Mouse (Mus musculus) forebrain, embryonic 12.5 days (tissue): ENCODE measurements at regions not wholly inside any gene's neighbourhood (a gene's known extent, or its start where the extent isn't known, plus 50 kb on each side); places are given as distances from the start of the nearest gene placed in this dataset.
A peak's percentile ranks its signal among the peaks of the same experiment; 100 is the strongest.
"Not testable (repeated sequence)": the region's sequence is repeated elsewhere in the genome, so short reads cannot be mapped to it uniquely, and the experiment has no call there.

Experiments used
- ATAC-seq: fragments of 200-750 bp; cut with Nextera tagmentation; 2 replicates; pipeline ENCODE4 v1.8.0; 2017; ENCODE audit warnings: moderate TSS enrichment; ENCODE audit not compliant: low FRiP score
- H3K27ac ChIP-seq: fragments of 300-500 bp; sonication (generic); 2 replicates; pipeline ENCODE4 v1.5.1; 2016; ENCODE audit warnings: mild to moderate bottlenecking
- H3K27me3 ChIP-seq: fragments of 300-500 bp; sonication (generic); 2 replicates; pipeline ENCODE4 v1.6.1; 2016; ENCODE audit warnings: mild to moderate bottlenecking
- H3K36me3 ChIP-seq: fragments of 300-500 bp; sonication (generic); replicated peaks from 2 replicates; pipeline ENCODE4 v1.6.1; 2016; ENCODE audit warnings: mild to moderate bottlenecking
- H3K4me1 ChIP-seq: fragments of 300-500 bp; sonication (generic); 2 replicates; pipeline ENCODE4 v1.6.1; 2016
- H3K4me2 ChIP-seq: fragments of 300-500 bp; sonication (generic); 2 replicates; pipeline ENCODE4 v1.6.1; 2016; ENCODE audit warnings: mild to moderate bottlenecking, moderate library complexity
- H3K4me3 ChIP-seq: fragments of 300-500 bp; sonication (generic); replicated peaks from 2 replicates; pipeline ENCODE4 v1.5.1; 2016; ENCODE audit warnings: mild to moderate bottlenecking
- H3K9ac ChIP-seq: fragments of 300-500 bp; sonication (generic); 2 replicates; pipeline ENCODE4 v1.6.1; 2016; ENCODE audit warnings: mild to moderate bottlenecking
- H3K9me3 ChIP-seq: fragments of 300-500 bp; sonication (generic); 2 replicates; pipeline ENCODE4 v1.6.1; 2016
- WGBS: fragments of 180-500 bp; shearing (Covaris S2); methylation state at CpG from one replicate; pipeline ENCODE4 v1.1.7; 2016; 5-methylcytosine and 5-hydroxymethylcytosine counted together

- H3K9ac ChIP-seq, ATAC-seq, H3K4me3 ChIP-seq, H3K36me3 ChIP-seq, H3K4me2 ChIP-seq, H3K27me3 ChIP-seq, H3K9me3 ChIP-seq, H3K27ac ChIP-seq, H3K4me1 ChIP-seq: not testable (repeated sequence)
- 89% methylated on average over 25 of the region's 25 CpGs for WGBS
Observed at GRCm38 (mm10) chr1:7271466-7272110, 2463.9 kb downstream of the Gm37988 start.

GRCm38 (mm10) chr1:7298921-7299685 is 2491.4 kb downstream of the Gm37988 start:
- WGBS = 83% methylated on average over 9 of the region's 9 CpGs
- not testable (repeated sequence) for H3K4me3 ChIP-seq, H3K27ac ChIP-seq, H3K36me3 ChIP-seq, H3K4me1 ChIP-seq, ATAC-seq, H3K4me2 ChIP-seq, H3K9ac ChIP-seq, H3K27me3 ChIP-seq, H3K9me3 ChIP-seq

DNA sequence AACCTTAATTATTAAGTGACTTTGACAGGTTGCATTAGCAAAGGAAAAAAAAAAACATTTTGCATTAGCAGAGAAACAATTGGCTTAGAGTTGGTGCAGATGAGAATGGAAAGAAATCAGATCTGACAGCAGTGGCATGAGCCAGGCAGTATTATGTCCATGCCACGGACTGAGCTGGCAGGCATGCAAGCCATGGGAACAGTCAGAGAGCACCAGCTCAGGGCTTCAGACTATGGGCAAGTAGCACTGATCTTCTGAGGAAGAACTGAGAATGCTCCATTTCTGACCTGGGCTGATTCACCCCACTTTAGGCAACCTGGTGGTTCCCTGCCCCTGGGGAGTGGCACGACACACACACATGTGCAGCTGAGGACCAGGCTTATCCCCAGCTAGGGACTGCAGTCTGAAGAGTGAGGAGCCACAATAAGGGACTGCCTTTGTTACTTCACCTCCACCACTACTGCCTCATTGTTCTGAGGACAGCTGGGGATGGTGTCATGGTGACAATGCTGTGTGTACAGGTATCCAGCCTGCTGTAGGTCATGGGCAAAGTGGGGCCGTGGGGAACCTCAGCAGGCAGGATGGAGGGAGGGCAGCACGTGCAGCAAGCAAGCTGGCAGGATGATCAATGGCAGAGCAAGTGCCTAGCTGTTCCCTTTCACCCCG is 2501.4 kb downstream of the Gm37988 start:
- Histone ChIP-seq H3K4me1 (peaks cover 5% of the 10 kb centered on the region; the same call in 1 of the 2 replicates), H3K4me2 (no peak overlapping the region), H3K9me3 (no peaks in the 10 kb centered on the region), H3K9ac (no peak overlapping the region), H3K36me3 (no peaks in the 10 kb centered on the region), H3K4me3 (no peak overlapping the region), H3K27ac (no peak overlapping the region), H3K27me3 (no peaks in the 10 kb centered on the region)
- no peak for ATAC-seq
- WGBS = 61% methylated on average over 5 of the region's 5 CpGs

- not testable (repeated sequence) for ATAC-seq
Observed at GRCm38 (mm10) chr1:7312401-7312800, 2504.7 kb downstream of the Gm37988 start.

DNA sequence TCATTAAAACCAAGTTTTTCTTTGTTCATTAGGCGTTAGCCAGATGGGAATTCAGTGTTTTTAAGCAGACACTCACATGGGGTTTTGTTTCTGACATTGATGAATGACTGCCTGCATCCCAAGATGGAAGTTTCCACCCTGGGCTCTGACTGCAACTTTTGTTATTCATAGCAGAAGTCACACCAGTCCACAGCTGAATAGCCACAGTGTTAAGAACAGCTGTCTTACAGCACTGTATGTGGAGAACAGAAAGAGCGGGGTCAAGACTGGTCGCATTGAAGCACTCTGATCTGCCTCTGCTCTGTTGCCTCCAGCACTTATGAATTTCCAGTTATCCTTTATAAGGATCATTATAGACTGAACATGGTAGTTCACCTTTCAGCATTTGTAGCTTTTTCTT is 2505.8 kb downstream of the Gm37988 start:
- H3K27ac ChIP-seq = no peak overlapping the region
- ATAC-seq = peak; percentile 72
- 39% methylated on average over 3 of the region's 3 CpGs for WGBS

More at GRCm38 (mm10) chr1:7312401-7312800, 2504.7 kb downstream of the Gm37988 start:
- H3K4me2 ChIP-seq, H3K27ac ChIP-seq, H3K4me3 ChIP-seq, H3K36me3 ChIP-seq, H3K9me3 ChIP-seq, H3K27me3 ChIP-seq, H3K4me1 ChIP-seq, H3K9ac ChIP-seq: not testable (repeated sequence)
- 50% methylated on average over 6 of the region's 6 CpGs for WGBS

DNA sequence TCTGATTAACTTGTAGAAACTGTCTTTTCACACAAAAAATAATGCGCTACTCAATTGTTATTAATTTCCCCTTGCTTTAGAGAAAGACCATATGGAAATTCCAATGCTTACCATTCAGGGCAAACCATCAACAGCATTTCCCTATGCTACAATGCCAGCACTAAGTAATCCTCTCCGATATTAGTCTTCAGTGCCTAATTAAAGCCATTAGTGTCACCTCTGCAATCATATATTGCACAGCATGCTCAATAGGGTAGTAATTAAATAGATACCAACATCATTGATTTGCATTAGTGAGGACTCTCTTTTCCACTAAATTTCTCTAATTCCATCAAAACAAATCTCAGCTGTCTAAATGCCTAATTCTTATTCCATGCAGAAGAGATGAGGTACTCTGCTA is 2511.2 kb downstream of the Gm37988 start:
- Histone ChIP-seq H3K4me2 (no peak overlapping the region), H3K27ac (no peak overlapping the region), H3K27me3 (no peaks in the 10 kb centered on the region), H3K9ac (no peak overlapping the region), H3K36me3 (no peaks in the 10 kb centered on the region), H3K4me1 (peaks cover 6% of the 10 kb centered on the region; the same call in 1 of the 2 replicates), H3K4me3 (no peak overlapping the region), H3K9me3 (no peaks in the 10 kb centered on the region)
- ATAC-seq = no peak
- WGBS = 33% methylated on average over 2 of the region's 2 CpGs

More for the DNA sequence above, 2505.8 kb downstream of the Gm37988 start:
- H3K9me3 ChIP-seq = no peaks in the 10 kb centered on the region
- no peak overlapping the region for H3K9ac ChIP-seq
- H3K36me3 ChIP-seq = no peaks in the 10 kb centered on the region
- H3K4me1 ChIP-seq = peaks cover 5% of the 10 kb centered on the region; the same call in 1 of the 2 replicates
- no peak overlapping the region for H3K4me3 ChIP-seq
- H3K4me2 ChIP-seq = no peak overlapping the region
- H3K27me3 ChIP-seq = no peaks in the 10 kb centered on the region

- Histone ChIP-seq H3K9me3 (no peaks in the 10 kb centered on the region), H3K4me1 (peaks cover 6% of the 10 kb centered on the region; the same call in 1 of the 2 replicates), H3K9ac (no peak overlapping the region), H3K4me2 (no peak overlapping the region), H3K27me3 (no peaks in the 10 kb centered on the region), H3K36me3 (no peaks in the 10 kb centered on the region), H3K4me3 (no peak overlapping the region), H3K27ac (no peak overlapping the region)
- ATAC-seq = peak; percentile 33; the same call in 1 of the 2 replicates
- WGBS = 4% methylated on average over 4 of the region's 4 CpGs
Observed at GRCm38 (mm10) chr1:7319313-7319712, 2511.6 kb downstream of the Gm37988 start.
